Mouse (Mus musculus) intestine, postnatal 0 days (tissue): Measurements from ENCODE around the gene Ankrd52. TPM values are rescaled to one million over a fixed set of nuclear protein-coding genes. Genes with fewer than 3 reads are reported as not detected.

Experiments used
- ATAC-seq: fragments of 200-750 bp; cut with Nextera tagmentation; 2 replicates; pipeline ENCODE4 v1.8.0; 2017; ENCODE audit warnings: mild to moderate bottlenecking, moderate TSS enrichment, moderate library complexity
- H3K27ac ChIP-seq: fragments of 300-500 bp; sonication (generic); 2 replicates; pipeline ENCODE4 v1.5.1; 2014; ENCODE audit warnings: mild to moderate bottlenecking, low read depth, low read length, moderate library complexity
- H3K27me3 ChIP-seq: fragments of 300-500 bp; sonication (generic); replicated peaks from 2 replicates; pipeline ENCODE4 v1.6.1; 2014; ENCODE audit warnings: low read length, mixed read lengths; ENCODE audit not compliant: control insufficient read depth, insufficient read depth
- H3K36me3 ChIP-seq: fragments of 300-500 bp; sonication (generic); 2 replicates; pipeline ENCODE4 v1.6.1; 2014; ENCODE audit warnings: mild to moderate bottlenecking, moderate library complexity; ENCODE audit not compliant: control insufficient read depth, insufficient read depth
- H3K4me1 ChIP-seq: fragments of 300-500 bp; sonication (generic); replicated peaks from 2 replicates; pipeline ENCODE4 v1.6.1; 2014; ENCODE audit warnings: antibody characterized with exemption, low read length, mixed read lengths; ENCODE audit not compliant: control insufficient read depth, insufficient read depth
- H3K4me2 ChIP-seq: fragments of 300-500 bp; sonication (generic); replicated peaks from 2 replicates; pipeline ENCODE4 v1.6.1; 2014; ENCODE audit warnings: low read depth, mild to moderate bottlenecking, moderate library complexity
- H3K4me3 ChIP-seq: fragments of 300-500 bp; sonication (generic); 2 replicates; pipeline ENCODE4 v1.5.1; 2014; ENCODE audit warnings: low read depth, low read length
- H3K9ac ChIP-seq: fragments of 300-500 bp; sonication (generic); 2 replicates; pipeline ENCODE4 v1.6.1; 2014; ENCODE audit warnings: mild to moderate bottlenecking, low read depth, low read length
- H3K9me3 ChIP-seq: fragments of 300-500 bp; sonication (generic); 2 replicates; pipeline ENCODE4 v1.6.1; 2016; ENCODE audit warnings: mixed run types; ENCODE audit not compliant: control insufficient read depth
- CTCF ChIP-seq: sonication (generic); IDR thresholded peaks from 2 replicates; pipeline ENCODE4 v1.5.1; 2016; ENCODE audit warnings: low read depth, mild to moderate bottlenecking, control low read depth, antibody characterized with exemption, moderate library complexity
- WGBS: fragments of 180-500 bp; shearing (Covaris S2); extraction: QIAGEN DNeasy Blood & Tissue Kit; methylation state at CpG from one replicate; pipeline ENCODE4 v1.1.7; 2014; 5-methylcytosine and 5-hydroxymethylcytosine counted together
- polyA plus RNA-seq: library from polyadenylated mRNA; unstranded; fragments of >200 nt; fragmentation: Nextera tagmentation; extraction: Ambion mirVana; gene quantifications from 2 replicates; pipeline ENCODE4 v1.2.1, GENCODE M21; 2015

Ankrd52 gene
- polyA plus RNA-seq, 1 experiment from 2014 or later: 4.0 TPM

DNA sequence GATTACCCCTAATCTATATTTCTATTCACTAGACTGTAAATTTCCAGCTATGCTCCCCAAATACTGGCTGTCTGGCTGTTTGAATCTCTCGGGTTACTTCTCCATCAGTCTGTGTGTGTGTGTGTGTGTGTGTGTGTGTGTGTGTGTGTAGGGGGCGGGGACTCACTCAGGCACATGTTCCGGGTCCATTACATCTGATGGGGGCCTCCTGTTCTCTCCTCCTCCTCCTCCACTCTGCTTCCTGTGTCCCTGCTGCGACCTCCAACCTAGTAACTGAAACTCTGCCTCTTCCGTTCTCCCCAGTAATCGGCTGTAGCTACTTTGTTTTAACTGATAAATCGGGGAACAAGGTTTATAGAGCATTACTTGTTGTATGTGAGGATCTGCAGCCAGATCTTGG is 47.7 kb downstream of the Ankrd52 start:
- Histone ChIP-seq H3K9me3 (no peaks in the 10 kb centered on the region), H3K36me3 (peaks cover 60% of the 10 kb centered on the region), H3K27ac (no peak overlapping the region), H3K9ac (no peak overlapping the region), H3K4me1 (no peaks in the 10 kb centered on the region), H3K4me2 (no peak overlapping the region), H3K4me3 (no peak overlapping the region), H3K27me3 (no peaks in the 10 kb centered on the region)
- WGBS: 37% methylated on average over 7 of the region's 7 CpGs
- no peak for TF ChIP-seq CTCF
- no peak for ATAC-seq

DNA sequence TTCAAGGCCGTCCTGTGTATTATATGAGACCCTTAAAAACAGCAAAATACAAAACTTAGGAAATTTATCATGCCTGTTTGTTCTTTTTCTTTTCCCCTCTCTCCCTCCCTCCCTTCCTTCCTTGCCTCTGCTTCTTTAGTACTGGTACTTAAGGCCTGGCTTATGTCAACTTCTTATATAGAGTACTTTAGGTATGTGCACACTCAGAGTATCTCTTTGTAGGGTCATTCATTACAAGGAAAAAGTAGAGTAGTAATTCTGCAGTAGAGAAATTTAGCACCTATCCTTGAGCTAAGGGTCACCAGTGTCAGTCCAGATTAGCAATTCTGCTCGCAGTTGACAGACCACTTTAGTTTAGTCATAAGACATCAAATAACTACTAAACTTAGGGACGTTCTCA is 48.3 kb downstream of the Ankrd52 start:
- WGBS: 82% methylated on average over 3 of the region's 3 CpGs

DNA sequence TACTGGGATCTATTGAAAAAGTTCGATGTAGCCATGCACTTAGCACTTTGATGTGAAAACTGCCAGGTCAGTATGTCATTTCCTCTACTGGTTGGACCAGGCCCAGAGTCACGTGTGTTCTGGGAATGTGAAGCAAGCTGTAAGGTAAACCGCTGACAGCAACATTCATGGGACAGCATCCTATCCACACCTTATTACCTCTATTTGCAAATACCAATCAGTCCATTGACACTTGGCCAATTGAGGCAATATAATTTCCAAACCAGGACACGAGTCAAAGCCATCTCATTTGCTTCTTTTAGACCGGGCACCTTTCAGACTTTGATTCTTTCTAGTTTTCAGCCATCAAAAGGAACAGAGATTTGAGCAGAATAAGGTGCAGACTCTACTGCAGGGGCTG is 52.1 kb downstream of the Ankrd52 start:
- Histone ChIP-seq H3K9ac (no peak overlapping the region), H3K4me3 (no peak overlapping the region), H3K4me1 (no peaks in the 10 kb centered on the region), H3K36me3 (peaks cover 56% of the 10 kb centered on the region), H3K4me2 (no peak overlapping the region), H3K27ac (no peak overlapping the region), H3K9me3 (no peaks in the 10 kb centered on the region), H3K27me3 (no peaks in the 10 kb centered on the region)
- ATAC-seq: no peak
- no peak for TF ChIP-seq CTCF
- 76% methylated on average over 5 of the region's 5 CpGs for WGBS

More for the DNA sequence above, 48.3 kb downstream of the Ankrd52 start:
- no peak for TF ChIP-seq CTCF
- Histone ChIP-seq H3K4me1 (no peaks in the 10 kb centered on the region), H3K9me3 (no peaks in the 10 kb centered on the region), H3K4me3 (no peak overlapping the region), H3K36me3 (peaks cover 59% of the 10 kb centered on the region), H3K9ac (no peak overlapping the region), H3K27me3 (no peaks in the 10 kb centered on the region), H3K4me2 (no peak overlapping the region), H3K27ac (no peak overlapping the region)
- no peak for ATAC-seq

DNA sequence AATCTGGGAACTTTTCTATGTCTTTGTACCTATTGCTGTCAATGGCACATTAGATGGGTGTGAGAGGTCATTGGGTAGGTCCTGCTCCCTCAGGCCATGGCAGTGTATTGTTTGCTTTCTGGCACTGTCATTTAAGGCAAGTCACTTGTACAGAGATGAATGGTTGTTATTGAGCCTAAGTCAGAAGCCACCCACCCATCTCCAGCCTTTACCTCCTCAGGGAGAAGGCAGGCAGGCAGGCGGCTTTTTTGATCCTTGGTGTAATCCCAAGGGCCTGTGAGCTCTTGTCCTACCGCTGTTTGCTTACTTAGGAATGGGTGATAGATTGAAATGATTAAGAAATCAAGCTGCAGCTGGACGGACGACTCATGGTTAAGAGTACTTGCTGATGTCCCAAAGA is 52.5 kb downstream of the Ankrd52 start:
- no peak overlapping the region for H3K9ac ChIP-seq
- no peak for TF ChIP-seq CTCF
- no peak overlapping the region for H3K4me2 ChIP-seq
- ATAC-seq: no peak
- 73% methylated on average over 4 of the region's 4 CpGs for WGBS
- H3K27me3 ChIP-seq: no peaks in the 10 kb centered on the region
- H3K9me3 ChIP-seq: no peaks in the 10 kb centered on the region
- peaks cover 59% of the 10 kb centered on the region for H3K36me3 ChIP-seq
- H3K4me3 ChIP-seq: no peak overlapping the region
- H3K27ac ChIP-seq: no peak overlapping the region
- no peaks in the 10 kb centered on the region for H3K4me1 ChIP-seq

- WGBS: 44% methylated on average over 2 of the region's 2 CpGs
- ATAC-seq: peak; percentile 93
- H3K27me3 ChIP-seq: no peaks in the 10 kb centered on the region
- no peak overlapping the region for H3K4me3 ChIP-seq
- no peak overlapping the region for H3K4me2 ChIP-seq
- H3K9ac ChIP-seq: no peak overlapping the region
- H3K4me1 ChIP-seq: no peaks in the 10 kb centered on the region
- H3K27ac ChIP-seq: 0 out of 2 replicates have a peak overlapping the region, but pooled peaks have one; percentile 9
- peaks cover 81% of the 10 kb centered on the region for H3K36me3 ChIP-seq
- TF ChIP-seq CTCF: no peak
- H3K9me3 ChIP-seq: no peaks in the 10 kb centered on the region
These were observed 56.5 kb downstream of the Ankrd52 start for GRCm38 (mm10) chr10:128433417-128433816.

DNA sequence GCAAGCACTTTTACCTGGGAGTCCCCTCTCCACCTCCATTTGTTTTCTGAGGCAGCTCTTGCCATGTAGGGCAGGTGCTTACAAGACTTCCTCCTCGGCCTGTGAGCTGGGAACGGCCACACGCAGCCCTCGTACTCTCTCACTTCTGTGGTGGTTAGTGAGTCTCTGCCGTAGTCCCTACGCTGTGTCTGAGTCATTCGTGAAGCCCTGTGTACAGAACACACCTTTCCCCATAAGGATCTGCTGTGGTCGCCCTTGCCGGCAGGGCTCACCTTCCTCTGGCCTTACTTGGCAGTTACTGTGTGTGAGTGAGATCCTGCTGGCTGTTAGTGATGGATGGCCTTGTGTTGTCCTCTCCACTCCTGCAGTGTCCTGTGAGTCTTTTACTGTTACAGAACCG is 57.8 kb downstream of the Ankrd52 start:
- peaks cover 77% of the 10 kb centered on the region for H3K36me3 ChIP-seq

More for the DNA sequence above, 57.8 kb downstream of the Ankrd52 start:
- H3K9ac ChIP-seq: no peak overlapping the region
- no peaks in the 10 kb centered on the region for H3K4me1 ChIP-seq
- H3K4me2 ChIP-seq: no peak overlapping the region
- H3K27me3 ChIP-seq: no peaks in the 10 kb centered on the region
- peak overlapping the region; percentile 46 for H3K27ac ChIP-seq
- H3K4me3 ChIP-seq: no peak overlapping the region
- ATAC-seq: no peak
- 74% methylated on average over 10 of the region's 10 CpGs for WGBS
- H3K9me3 ChIP-seq: no peaks in the 10 kb centered on the region
- no peak for TF ChIP-seq CTCF
